Mouse (Mus musculus) kidney, adult 2 months (tissue): ENCODE results near the gene Kdm1a.

ENCODE experiments used
- CTCF ChIP-seq: fragments of 200-500 bp; conservative IDR thresholded peaks from 2 replicates; pipeline ENCODE4 v1.5.1; 2011; ENCODE audit warnings: low read depth, mild to moderate bottlenecking, control low read depth, low read length, moderate library complexity, mixed read lengths; ENCODE audit not compliant: insufficient read depth, insufficient read length
- POLR2A ChIP-seq: fragments of 200-500 bp; IDR thresholded peaks from one replicate; pipeline ENCODE4 v1.6.1; 2011; ENCODE audit warnings: low read depth, low read length, control low read depth

- TF ChIP-seq POLR2A (no peak), CTCF (no peak)
Observed at GRCm38 (mm10) chr4:136557638-136558037, 44.9 kb downstream of the Kdm1a start.
